Mouse (Mus musculus): ENCODE data around the gene Shroom3. TPM values are rescaled to one million over a fixed set of nuclear protein-coding genes. Genes with fewer than 3 reads are reported as not detected.
"Not testable (repeated sequence)": the region's sequence is repeated elsewhere in the genome, so short reads cannot be mapped to it uniquely, and the experiment has no call there.

Gene Shroom3
- polyA plus RNA-seq, 1 experiment from 2014 or later, result 12.9 TPM

- H3K9ac ChIP-seq (ENCODE audit: low read length), result no peak overlapping the region
- H3K27me3 ChIP-seq (replicated peaks; ENCODE audit: control insufficient read depth, insufficient read depth, low read length), result no peaks in the 10 kb centered on the region
- no peak overlapping the region for H3K27ac ChIP-seq (ENCODE audit: low read depth)
- H3K4me1 ChIP-seq (replicated peaks; ENCODE audit: control insufficient read depth, insufficient read depth, low read length), result peaks cover 29% of the 10 kb centered on the region
- no peaks in the 10 kb centered on the region for H3K9me3 ChIP-seq (ENCODE audit: control insufficient read depth, low read length)
- WGBS, result 36% methylated on average over 10 of the region's 10 CpGs
- DNase-seq (ENCODE audit: low spot score) (no peak), ATAC-seq (replicated peaks; ENCODE audit: low FRiP score, low TSS enrichment, low read depth) (no peak)
- H3K4me3 ChIP-seq (ENCODE audit: low read depth, low read length), result no peak overlapping the region
- peaks cover 16% of the 10 kb centered on the region for H3K36me3 ChIP-seq (ENCODE audit: control insufficient read depth, insufficient read depth, low read length)
- H3K4me2 ChIP-seq (ENCODE audit: low read length), result no peak overlapping the region
Observed at GRCm38 (mm10) chr5:92915421-92915820, 232.2 kb downstream of the Shroom3 start.

DNA sequence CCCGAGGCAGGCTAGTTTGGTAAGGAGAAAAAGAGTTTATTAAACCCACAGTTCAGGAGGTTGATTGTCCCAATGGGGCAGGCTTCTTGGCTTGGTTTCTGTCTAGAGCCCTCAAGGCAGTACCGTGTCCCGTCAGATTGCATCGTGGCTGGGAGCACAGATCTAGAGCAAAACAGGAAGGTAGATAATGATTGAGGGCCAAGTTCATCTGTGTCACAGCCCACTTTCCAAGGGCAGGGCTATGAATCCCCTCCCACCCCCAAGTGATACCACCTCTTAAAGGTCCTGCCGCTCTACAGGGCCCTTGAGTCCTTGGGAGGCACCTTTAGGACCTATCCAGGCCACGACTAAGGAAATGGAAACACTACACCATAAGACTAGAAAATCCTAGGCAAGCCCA, 234.5 kb downstream of the Shroom3 start:
- peaks cover 13% of the 10 kb centered on the region for H3K36me3 ChIP-seq (ENCODE audit: control insufficient read depth, insufficient read depth, low read length)
- 79% methylated on average over 6 of the region's 6 CpGs for WGBS
- DNase-seq (ENCODE audit: low spot score), result no peak
- H3K4me3 ChIP-seq (ENCODE audit: low read depth, low read length), result no peak overlapping the region
- H3K4me1 ChIP-seq (replicated peaks; ENCODE audit: control insufficient read depth, insufficient read depth, low read length), result peaks cover 29% of the 10 kb centered on the region
- H3K27ac ChIP-seq (ENCODE audit: low read depth), result no peak overlapping the region
- H3K9ac ChIP-seq (ENCODE audit: low read length), result no peak overlapping the region
- no peaks in the 10 kb centered on the region for H3K9me3 ChIP-seq (ENCODE audit: control insufficient read depth, low read length)
- no peaks in the 10 kb centered on the region for H3K27me3 ChIP-seq (replicated peaks; ENCODE audit: control insufficient read depth, insufficient read depth, low read length)
- ATAC-seq (replicated peaks; ENCODE audit: low FRiP score, low TSS enrichment, low read depth), result no peak
- H3K4me2 ChIP-seq (ENCODE audit: low read length), result no peak overlapping the region

GRCm38 (mm10) chr5:92918170-92918569, 234.9 kb downstream of the Shroom3 start:
- no peaks in the 10 kb centered on the region for H3K9me3 ChIP-seq (ENCODE audit: control insufficient read depth, low read length)
- H3K36me3 ChIP-seq (ENCODE audit: control insufficient read depth, insufficient read depth, low read length), result peaks cover 10% of the 10 kb centered on the region
- H3K9ac ChIP-seq (ENCODE audit: low read length), result no peak overlapping the region
- WGBS, result 54% methylated on average over 10 of the region's 10 CpGs
- H3K4me1 ChIP-seq (replicated peaks; ENCODE audit: control insufficient read depth, insufficient read depth, low read length), result peaks cover 29% of the 10 kb centered on the region
- DNase-seq (ENCODE audit: low spot score), result no peak
- no peak for ATAC-seq (replicated peaks; ENCODE audit: low FRiP score, low TSS enrichment, low read depth)
- H3K4me3 ChIP-seq (ENCODE audit: low read depth, low read length), result no peak overlapping the region
- H3K27me3 ChIP-seq (replicated peaks; ENCODE audit: control insufficient read depth, insufficient read depth, low read length), result no peaks in the 10 kb centered on the region
- no peak overlapping the region for H3K4me2 ChIP-seq (ENCODE audit: low read length)
- no peak overlapping the region for H3K27ac ChIP-seq (ENCODE audit: low read depth)

GRCm38 (mm10) chr5:92918866-92919265, 235.6 kb downstream of the Shroom3 start:
- DNase-seq (ENCODE audit: low spot score), result no peak
- Histone ChIP-seq H3K27me3 (replicated peaks; ENCODE audit: control insufficient read depth, insufficient read depth, low read length) (no peaks in the 10 kb centered on the region), H3K36me3 (ENCODE audit: control insufficient read depth, insufficient read depth, low read length) (peaks cover 15% of the 10 kb centered on the region), H3K4me2 (ENCODE audit: low read length) (no peak overlapping the region), H3K27ac (ENCODE audit: low read depth) (no peak overlapping the region; the same call in 1 of the 2 replicates), H3K9me3 (ENCODE audit: control insufficient read depth, low read length) (no peaks in the 10 kb centered on the region), H3K4me3 (ENCODE audit: low read depth, low read length) (no peak overlapping the region), H3K4me1 (replicated peaks; ENCODE audit: control insufficient read depth, insufficient read depth, low read length) (peaks cover 31% of the 10 kb centered on the region), H3K9ac (ENCODE audit: low read length) (no peak overlapping the region)
- no peak for ATAC-seq (replicated peaks; ENCODE audit: low FRiP score, low TSS enrichment, low read depth)
- WGBS, result 51% methylated on average over 9 of the region's 9 CpGs

GRCm38 (mm10) chr5:92919390-92919789, 236.2 kb downstream of the Shroom3 start:
- H3K4me1 ChIP-seq (replicated peaks; ENCODE audit: control insufficient read depth, insufficient read depth, low read length), result peaks cover 33% of the 10 kb centered on the region
- ATAC-seq (replicated peaks; ENCODE audit: low FRiP score, low TSS enrichment, low read depth) (no peak), DNase-seq (ENCODE audit: low spot score) (no peak)
- H3K4me2 ChIP-seq (ENCODE audit: low read length), result no peak overlapping the region
- no peak overlapping the region for H3K9ac ChIP-seq (ENCODE audit: low read length)
- H3K27me3 ChIP-seq (replicated peaks; ENCODE audit: control insufficient read depth, insufficient read depth, low read length), result no peaks in the 10 kb centered on the region
- no peak overlapping the region for H3K27ac ChIP-seq (ENCODE audit: low read depth)
- H3K4me3 ChIP-seq (ENCODE audit: low read depth, low read length), result no peak overlapping the region
- no peaks in the 10 kb centered on the region for H3K9me3 ChIP-seq (ENCODE audit: control insufficient read depth, low read length)
- peaks cover 15% of the 10 kb centered on the region for H3K36me3 ChIP-seq (ENCODE audit: control insufficient read depth, insufficient read depth, low read length)
- 78% methylated on average over 14 of the region's 14 CpGs for WGBS

DNA sequence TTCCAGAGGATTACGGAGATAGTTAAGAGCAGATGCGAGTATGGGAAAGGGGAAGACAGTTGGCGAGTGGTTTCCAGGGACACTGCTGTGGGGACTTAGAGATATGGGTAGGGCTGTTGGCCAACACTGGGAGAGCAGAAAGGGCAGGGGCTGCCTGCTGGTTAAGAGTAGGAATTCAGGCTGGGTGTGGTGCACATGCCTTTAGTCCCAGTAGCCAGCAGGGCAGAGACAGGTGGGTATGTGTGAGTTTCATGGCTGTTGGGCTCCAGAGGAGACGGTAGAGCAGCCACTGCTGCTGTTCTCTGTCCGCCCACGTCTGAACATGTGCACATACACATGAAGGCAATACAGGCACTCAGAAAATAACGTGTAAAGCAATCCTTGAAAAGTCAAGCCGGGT, 237.7 kb downstream of the Shroom3 start:
- WGBS, result 92% methylated on average over 8 of the region's 8 CpGs
- Histone ChIP-seq H3K4me2 (ENCODE audit: low read length) (no peak overlapping the region), H3K9me3 (ENCODE audit: control insufficient read depth, low read length) (no peaks in the 10 kb centered on the region), H3K9ac (ENCODE audit: low read length) (no peak overlapping the region), H3K27me3 (replicated peaks; ENCODE audit: control insufficient read depth, insufficient read depth, low read length) (no peaks in the 10 kb centered on the region), H3K4me1 (replicated peaks; ENCODE audit: control insufficient read depth, insufficient read depth, low read length) (peaks cover 29% of the 10 kb centered on the region), H3K4me3 (ENCODE audit: low read depth, low read length) (no peak overlapping the region), H3K27ac (ENCODE audit: low read depth) (no peak overlapping the region), H3K36me3 (ENCODE audit: control insufficient read depth, insufficient read depth, low read length) (peaks cover 15% of the 10 kb centered on the region)
- ATAC-seq (replicated peaks; ENCODE audit: low FRiP score, low TSS enrichment, low read depth) (no peak), DNase-seq (ENCODE audit: low spot score) (no peak)

DNA sequence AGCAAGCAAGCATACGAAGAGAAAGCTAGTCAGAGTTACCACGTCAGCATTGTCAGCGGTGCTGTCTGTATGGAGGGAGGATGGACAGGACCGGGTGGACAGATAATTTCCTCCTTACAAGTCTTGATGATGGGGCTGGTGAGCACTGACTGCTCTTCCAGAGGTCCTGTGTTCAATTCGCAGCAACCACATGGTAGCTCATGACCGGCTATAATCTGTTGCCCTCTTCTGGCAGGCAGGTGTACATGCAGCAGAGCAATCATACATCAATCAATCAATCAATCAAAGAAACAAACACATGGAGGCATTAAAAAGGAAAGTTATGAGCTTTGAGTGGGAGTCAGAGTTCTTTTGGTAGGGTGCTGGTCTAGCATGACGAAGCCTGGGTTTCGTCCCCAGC, 238.5 kb downstream of the Shroom3 start:
- DNase-seq (ENCODE audit: low spot score) (no peak), ATAC-seq (replicated peaks; ENCODE audit: low FRiP score, low TSS enrichment, low read depth) (no peak)
- no peak overlapping the region for H3K4me3 ChIP-seq (ENCODE audit: low read depth, low read length)
- H3K4me1 ChIP-seq (replicated peaks; ENCODE audit: control insufficient read depth, insufficient read depth, low read length), result peaks cover 26% of the 10 kb centered on the region
- H3K4me2 ChIP-seq (ENCODE audit: low read length), result no peak overlapping the region
- peaks cover 15% of the 10 kb centered on the region for H3K36me3 ChIP-seq (ENCODE audit: control insufficient read depth, insufficient read depth, low read length)
- H3K27ac ChIP-seq (ENCODE audit: low read depth), result no peak overlapping the region
- no peak overlapping the region for H3K9ac ChIP-seq (ENCODE audit: low read length)
- no peaks in the 10 kb centered on the region for H3K27me3 ChIP-seq (replicated peaks; ENCODE audit: control insufficient read depth, insufficient read depth, low read length)
- H3K9me3 ChIP-seq (ENCODE audit: control insufficient read depth, low read length), result no peaks in the 10 kb centered on the region
- WGBS, result 79% methylated on average over 8 of the region's 8 CpGs

DNA sequence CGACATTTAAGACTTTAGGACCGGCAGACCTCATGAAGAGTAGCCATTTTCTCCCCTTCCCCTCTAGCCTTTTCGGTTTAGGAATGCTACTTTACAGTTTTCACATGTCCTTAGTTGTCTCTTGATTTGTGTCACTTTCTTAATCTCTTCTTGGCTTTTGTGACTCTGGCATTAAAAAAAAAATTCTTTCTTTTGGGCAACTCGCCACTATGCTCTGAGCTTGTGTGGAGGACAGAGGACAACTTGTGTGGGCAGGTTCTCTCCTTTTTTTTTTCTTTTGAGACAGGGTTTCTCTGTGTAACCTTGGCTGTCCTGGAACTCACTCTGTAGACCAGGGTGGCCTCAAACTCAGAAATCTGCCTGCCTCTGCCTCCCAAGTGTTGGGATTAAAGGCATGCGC, 239.7 kb downstream of the Shroom3 start:
- Histone ChIP-seq H3K36me3 (ENCODE audit: control insufficient read depth, insufficient read depth, low read length) (peaks cover 18% of the 10 kb centered on the region), H3K4me1 (replicated peaks; ENCODE audit: control insufficient read depth, insufficient read depth, low read length) (peaks cover 26% of the 10 kb centered on the region)
- ATAC-seq (replicated peaks; ENCODE audit: low FRiP score, low TSS enrichment, low read depth); H3K4me3 ChIP-seq (ENCODE audit: low read depth, low read length); H3K27me3 ChIP-seq (replicated peaks; ENCODE audit: control insufficient read depth, insufficient read depth, low read length); DNase-seq (ENCODE audit: low spot score); H3K9me3 ChIP-seq (ENCODE audit: control insufficient read depth, low read length); H3K4me2 ChIP-seq (ENCODE audit: low read length); H3K9ac ChIP-seq (ENCODE audit: low read length); H3K27ac ChIP-seq (ENCODE audit: low read depth): not testable (repeated sequence)
- WGBS, result 91% methylated on average over 5 of the region's 5 CpGs

DNA sequence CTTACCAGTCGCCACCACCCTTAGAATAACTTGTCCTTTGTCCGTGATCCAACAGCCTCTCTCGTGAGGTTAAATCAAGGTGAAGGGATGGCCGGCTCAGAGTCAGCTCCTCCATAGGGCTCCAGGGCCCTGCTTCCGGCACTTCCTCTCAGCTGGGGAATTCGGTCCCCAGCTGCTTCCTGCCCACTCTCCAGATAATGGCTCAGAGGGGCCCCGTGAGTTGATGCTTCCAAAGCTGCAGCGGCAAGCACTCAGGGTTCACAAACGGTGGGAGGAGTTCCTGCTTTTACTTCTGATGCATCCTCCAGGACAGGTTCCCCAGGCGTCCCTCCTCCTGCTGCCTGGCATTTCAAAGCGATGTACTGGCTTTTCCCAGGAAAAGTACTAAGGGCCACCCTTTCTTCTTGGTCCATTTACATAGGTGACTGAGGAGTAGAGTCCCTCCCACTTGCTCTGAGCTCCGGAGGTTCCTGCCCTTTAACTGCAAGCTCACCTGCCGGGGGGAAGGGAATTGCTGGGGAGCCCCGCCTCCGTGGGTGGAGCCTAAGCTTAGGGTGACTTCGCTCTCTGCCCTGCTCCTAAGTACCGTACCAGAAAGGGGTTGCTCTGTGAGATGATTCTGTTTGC, 241.7 kb downstream of the Shroom3 start:
- ATAC-seq (replicated peaks; ENCODE audit: low FRiP score, low TSS enrichment, low read depth), result peak; percentile 87

More for the DNA sequence above, 241.7 kb downstream of the Shroom3 start:
- WGBS, result 15% methylated on average over 17 of the region's 17 CpGs
- H3K27me3 ChIP-seq (replicated peaks; ENCODE audit: control insufficient read depth, insufficient read depth, low read length), result no peaks in the 10 kb centered on the region
- H3K4me2 ChIP-seq (ENCODE audit: low read length), result peak overlapping the region; percentile 27
- peaks cover 18% of the 10 kb centered on the region for H3K4me1 ChIP-seq (replicated peaks; ENCODE audit: control insufficient read depth, insufficient read depth, low read length)
- peak overlapping the region; percentile 59; the same call in 1 of the 2 replicates for H3K27ac ChIP-seq (ENCODE audit: low read depth)
- no peak overlapping the region for H3K9ac ChIP-seq (ENCODE audit: low read length)
- no peak overlapping the region for H3K4me3 ChIP-seq (ENCODE audit: low read depth, low read length)
- H3K36me3 ChIP-seq (ENCODE audit: control insufficient read depth, insufficient read depth, low read length), result peaks cover 16% of the 10 kb centered on the region
- H3K9me3 ChIP-seq (ENCODE audit: control insufficient read depth, low read length), result no peaks in the 10 kb centered on the region
- DNase-seq (ENCODE audit: low spot score), result peak; percentile 79

All from intestine, embryonic 14.5 days (tissue).